Mouse (Mus musculus): Measurements from ENCODE around the gene Zcchc8. TPM values are rescaled to one million over a fixed set of nuclear protein-coding genes. Genes with fewer than 3 reads are reported as not detected.

Zcchc8 gene
- polyA plus RNA-seq, 1 experiment = 29.5 TPM

- WGBS = 63% methylated on average over 3 of the region's 3 CpGs
- Histone ChIP-seq H3K4me1 (ENCODE audit: control insufficient read depth, insufficient read depth, low read length) (peaks cover 34% of the 10 kb centered on the region), H3K4me3 (replicated peaks; ENCODE audit: extremely low read depth, low read depth, low read length) (no peak overlapping the region)
- no peak for DNase-seq
- TF ChIP-seq CTCF (IDR thresholded peaks at IDR 0.05; ENCODE audit: insufficient read depth, low read length) = no peak
- TF ChIP-seq POLR2A (IDR thresholded peaks at IDR 0.05; ENCODE audit: borderline replicate concordance, extremely low read depth, low read depth, low read length) = no peak
Measured at GRCm38 (mm10) chr5:123671473-123671820, 49.5 kb downstream of the Zcchc8 start.

DNA sequence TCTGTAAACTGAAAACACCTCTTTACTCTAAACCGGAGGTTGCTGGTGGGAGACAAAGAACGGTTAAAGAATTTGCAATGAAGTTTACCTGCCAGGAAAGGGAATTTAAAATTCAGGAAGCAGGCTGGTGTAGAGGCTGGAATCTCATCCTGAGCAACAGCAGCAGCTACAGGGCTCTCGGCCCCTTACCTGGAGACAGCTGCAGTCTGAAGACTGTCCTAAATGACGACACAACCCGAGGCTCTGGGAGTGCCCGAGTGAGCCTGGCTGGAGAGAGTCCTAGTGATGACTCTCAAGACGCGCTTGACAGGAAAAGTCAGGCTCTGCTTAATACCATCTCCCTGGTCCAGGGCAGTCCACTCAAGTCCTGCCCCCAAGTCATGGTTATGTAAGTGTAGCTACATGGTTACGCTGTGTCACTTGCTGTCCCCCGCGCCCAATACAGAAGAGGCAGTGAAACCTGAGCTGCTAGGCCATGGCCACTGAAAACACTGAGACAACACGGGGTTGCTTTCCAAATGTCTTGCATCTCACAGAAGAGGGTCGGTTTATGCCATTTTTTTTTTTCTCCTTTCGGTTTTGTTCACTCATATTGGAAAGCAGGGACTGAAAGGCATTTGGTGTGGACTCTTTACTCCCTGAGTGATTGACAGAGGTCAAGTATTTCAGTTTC lies 50.0 kb downstream of the Zcchc8 start:
- Histone ChIP-seq H3K4me1 (ENCODE audit: control insufficient read depth, insufficient read depth, low read length) (peaks cover 34% of the 10 kb centered on the region), H3K4me3 (replicated peaks; ENCODE audit: extremely low read depth, low read depth, low read length) (peak overlapping the region; percentile 12)
- peak; percentile 37 for DNase-seq
- TF ChIP-seq CTCF (IDR thresholded peaks at IDR 0.05; ENCODE audit: insufficient read depth, low read length) (no peak), POLR2A (IDR thresholded peaks at IDR 0.05; ENCODE audit: borderline replicate concordance, extremely low read depth, low read depth, low read length) (no peak)
- WGBS = 22% methylated on average over 14 of the region's 14 CpGs

DNA sequence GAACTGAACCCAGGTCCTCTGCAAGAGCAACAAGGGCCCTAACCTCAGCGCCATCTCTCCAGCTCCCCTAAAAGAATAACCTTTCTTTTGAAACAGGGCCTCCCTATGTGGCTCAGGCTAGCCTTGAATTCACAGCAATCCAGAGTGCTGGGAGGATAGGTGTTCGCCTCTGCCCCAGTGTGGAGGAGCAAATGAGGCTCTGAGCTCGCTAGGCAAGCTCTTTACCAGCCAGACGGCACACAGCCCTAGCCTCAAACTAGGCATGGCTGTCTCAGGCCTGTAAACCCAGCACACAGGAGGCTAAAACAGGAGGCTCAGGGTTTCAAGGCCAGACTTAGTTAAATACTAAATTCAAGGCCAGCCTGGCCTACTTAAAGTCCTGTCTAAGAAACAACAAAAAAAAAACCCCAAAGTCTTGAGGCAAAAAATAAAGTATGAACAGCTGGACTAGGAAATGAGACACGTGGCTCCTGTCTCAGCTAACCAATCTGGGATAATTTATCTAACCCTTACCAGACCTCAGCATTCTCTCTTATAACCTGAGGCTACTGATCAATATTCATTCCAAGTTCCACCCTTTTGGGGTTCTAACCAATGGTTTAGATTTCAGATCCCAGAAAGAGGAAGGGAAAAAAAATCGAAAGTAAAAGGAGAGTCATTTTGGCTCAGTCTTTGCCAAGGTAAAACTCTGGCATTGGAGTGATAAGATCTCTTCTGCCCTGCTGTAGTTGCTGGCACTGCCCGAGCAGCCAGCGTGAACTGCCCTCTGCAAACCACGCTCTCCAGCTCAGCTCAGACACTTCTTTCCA lies 50.7 kb downstream of the Zcchc8 start:
- TF ChIP-seq POLR2A (IDR thresholded peaks at IDR 0.05; ENCODE audit: borderline replicate concordance, extremely low read depth, low read depth, low read length) = no peak
- no peak for TF ChIP-seq CTCF (IDR thresholded peaks at IDR 0.05; ENCODE audit: insufficient read depth, low read length)
- peaks cover 34% of the 10 kb centered on the region for H3K4me1 ChIP-seq (ENCODE audit: control insufficient read depth, insufficient read depth, low read length)
- 45% methylated on average over 9 of the region's 9 CpGs for WGBS
- DNase-seq = no peak
- peak overlapping the region; percentile 12 for H3K4me3 ChIP-seq (replicated peaks; ENCODE audit: extremely low read depth, low read depth, low read length)

GRCm38 (mm10) chr5:123667915-123668314 lies 53.0 kb downstream of the Zcchc8 start:
- H3K4me3 ChIP-seq (replicated peaks; ENCODE audit: extremely low read depth, low read depth, low read length) = no peak overlapping the region
- WGBS = 77% methylated on average over 12 of the region's 12 CpGs
- H3K4me1 ChIP-seq (ENCODE audit: control insufficient read depth, insufficient read depth, low read length) = peaks cover 31% of the 10 kb centered on the region
- TF ChIP-seq POLR2A (IDR thresholded peaks at IDR 0.05; ENCODE audit: borderline replicate concordance, extremely low read depth, low read depth, low read length) (no peak), CTCF (IDR thresholded peaks at IDR 0.05; ENCODE audit: insufficient read depth, low read length) (no peak)
- DNase-seq = no peak

GRCm38 (mm10) chr5:123665956-123666355 lies 54.9 kb downstream of the Zcchc8 start:
- peaks cover 37% of the 10 kb centered on the region for H3K4me1 ChIP-seq (ENCODE audit: control insufficient read depth, insufficient read depth, low read length)
- WGBS = 71% methylated on average over 7 of the region's 7 CpGs
- no peak for TF ChIP-seq CTCF (IDR thresholded peaks at IDR 0.05; ENCODE audit: insufficient read depth, low read length)
- no peak for TF ChIP-seq POLR2A (IDR thresholded peaks at IDR 0.05; ENCODE audit: borderline replicate concordance, extremely low read depth, low read depth, low read length)
- H3K4me3 ChIP-seq (replicated peaks; ENCODE audit: extremely low read depth, low read depth, low read length) = no peak overlapping the region
- no peak for DNase-seq

GRCm38 (mm10) chr5:123664329-123664728 lies 56.6 kb downstream of the Zcchc8 start:
- Histone ChIP-seq H3K4me1 (ENCODE audit: control insufficient read depth, insufficient read depth, low read length) (peaks cover 28% of the 10 kb centered on the region), H3K4me3 (replicated peaks; ENCODE audit: extremely low read depth, low read depth, low read length) (no peak overlapping the region)
- WGBS = 63% methylated on average over 7 of the region's 7 CpGs
- DNase-seq = no peak
- TF ChIP-seq POLR2A (IDR thresholded peaks at IDR 0.05; ENCODE audit: borderline replicate concordance, extremely low read depth, low read depth, low read length) = no peak

- Histone ChIP-seq H3K4me1 (ENCODE audit: control insufficient read depth, insufficient read depth, low read length) (peaks cover 28% of the 10 kb centered on the region), H3K4me3 (replicated peaks; ENCODE audit: extremely low read depth, low read depth, low read length) (no peak overlapping the region)
- WGBS = 7% methylated on average over 9 of the region's 9 CpGs
- no peak for TF ChIP-seq CTCF (IDR thresholded peaks at IDR 0.05; ENCODE audit: insufficient read depth, low read length)
- peak; percentile 43; the same call in 1 of the 2 replicates for TF ChIP-seq POLR2A (IDR thresholded peaks at IDR 0.05; ENCODE audit: borderline replicate concordance, extremely low read depth, low read depth, low read length)
- DNase-seq = no peak
Measured at GRCm38 (mm10) chr5:123662059-123662458, 58.8 kb downstream of the Zcchc8 start.

DNA sequence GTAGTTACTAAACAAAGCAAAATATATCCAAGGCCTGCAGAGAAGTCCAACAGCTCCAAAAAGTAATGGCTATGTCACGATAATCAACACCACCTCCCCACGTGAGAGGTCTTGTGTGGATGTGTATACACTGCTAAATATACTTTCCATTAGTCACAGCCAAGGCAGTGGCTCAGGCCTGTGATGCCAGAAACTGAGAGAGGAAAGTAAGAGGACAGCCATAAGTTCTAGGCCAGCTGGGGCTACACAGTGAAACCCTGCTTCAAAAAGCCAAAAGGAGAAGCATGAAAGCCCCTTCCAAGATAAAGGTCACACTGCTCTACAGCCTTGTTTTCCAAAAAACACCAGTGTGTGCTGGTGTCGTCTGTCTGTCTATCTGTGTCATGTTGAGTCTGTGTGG lies 59.3 kb downstream of the Zcchc8 start:
- no peak overlapping the region for H3K4me3 ChIP-seq (replicated peaks; ENCODE audit: extremely low read depth, low read depth, low read length)

GRCm38 (mm10) chr5:123657651-123658050 lies 63.2 kb downstream of the Zcchc8 start:
- TF ChIP-seq POLR2A (IDR thresholded peaks at IDR 0.05; ENCODE audit: borderline replicate concordance, extremely low read depth, low read depth, low read length) (no peak), CTCF (IDR thresholded peaks at IDR 0.05; ENCODE audit: insufficient read depth, low read length) (no peak)
- no peak for DNase-seq

More for the DNA sequence above, 59.3 kb downstream of the Zcchc8 start:
- WGBS = 23% methylated on average over 3 of the region's 3 CpGs
- DNase-seq = no peak
- H3K4me1 ChIP-seq (ENCODE audit: control insufficient read depth, insufficient read depth, low read length) = peaks cover 25% of the 10 kb centered on the region
- TF ChIP-seq POLR2A (IDR thresholded peaks at IDR 0.05; ENCODE audit: borderline replicate concordance, extremely low read depth, low read depth, low read length) (no peak), CTCF (IDR thresholded peaks at IDR 0.05; ENCODE audit: insufficient read depth, low read length) (no peak)

GRCm38 (mm10) chr5:123654937-123655336 lies 66.0 kb downstream of the Zcchc8 start:
- peaks cover 3% of the 10 kb centered on the region; the same call in 1 of the 2 replicates for H3K4me1 ChIP-seq (ENCODE audit: control insufficient read depth, insufficient read depth, low read length)
- no peak for DNase-seq
- TF ChIP-seq CTCF (IDR thresholded peaks at IDR 0.05; ENCODE audit: insufficient read depth, low read length) (no peak), POLR2A (IDR thresholded peaks at IDR 0.05; ENCODE audit: borderline replicate concordance, extremely low read depth, low read depth, low read length) (no peak)
- 51% methylated on average over 5 of the region's 5 CpGs for WGBS
- no peak overlapping the region for H3K4me3 ChIP-seq (replicated peaks; ENCODE audit: extremely low read depth, low read depth, low read length)

More at GRCm38 (mm10) chr5:123657651-123658050, 63.2 kb downstream of the Zcchc8 start:
- WGBS = 32% methylated on average over 7 of the region's 7 CpGs
- peaks cover 17% of the 10 kb centered on the region for H3K4me1 ChIP-seq (ENCODE audit: control insufficient read depth, insufficient read depth, low read length)
- no peak overlapping the region for H3K4me3 ChIP-seq (replicated peaks; ENCODE audit: extremely low read depth, low read depth, low read length)

Measured in lung, adult 2 months (tissue).